13 mouse cellular contexts compared by ENCODE assay signal in the genomic region with DNA sequence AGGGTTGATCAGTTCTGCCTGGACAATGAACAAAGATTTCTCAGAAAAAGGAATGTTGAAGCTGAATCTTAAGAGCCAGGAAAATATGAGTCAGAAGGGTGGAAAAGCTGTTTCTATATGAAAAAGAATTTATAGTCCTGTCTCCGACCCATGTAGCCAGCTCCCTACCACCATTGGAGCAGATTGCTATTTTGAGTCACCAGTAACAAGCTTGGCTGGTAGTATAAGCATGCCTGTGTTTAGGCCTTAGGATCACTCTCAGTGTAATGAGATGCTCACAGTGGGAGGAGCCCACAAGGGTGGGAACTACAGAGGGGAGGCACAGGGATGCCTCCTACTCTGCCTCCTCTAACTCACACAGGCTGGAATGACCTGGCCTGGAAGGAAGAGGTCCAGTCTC.
"Had no signal": no experiment of that assay in that cellular context is flagged by ENCODE, and none has a peak within 500 bp of the region (broad histone marks: within the 10 kb centered on the region; RNA-seq: fewer than 3 reads in every experiment).

No protein-coding gene starts in this region.

- DNase-seq: kidney, adult 18-20 months; kidney, postnatal 14 days; lung, adult 18-20 months; lung, postnatal 36 days; right cerebral cortex, postnatal 4 days; spleen, adult 18-20 months; thymus, postnatal 4 days had no signal

- H3K4me3 ChIP-seq: kidney, embryonic 15.5 days; limb, embryonic 12.5 days; midbrain, embryonic 15.5 days; neural tube, embryonic 12.5 days had no signal

- H3K4me1 ChIP-seq: kidney, embryonic 15.5 days; limb, embryonic 12.5 days; midbrain, embryonic 15.5 days; neural tube, embryonic 12.5 days had no signal

- H3K9ac ChIP-seq: kidney, embryonic 15.5 days; limb, embryonic 12.5 days; liver, embryonic 14.5 days; midbrain, embryonic 15.5 days; neural tube, embryonic 12.5 days had no signal

- H3K9me3 ChIP-seq: kidney, embryonic 15.5 days; limb, embryonic 12.5 days; midbrain, embryonic 15.5 days; neural tube, embryonic 12.5 days had no signal

- ATAC-seq: midbrain, embryonic 15.5 days had no signal

- H3K27me3 ChIP-seq: kidney, embryonic 15.5 days; limb, embryonic 12.5 days; midbrain, embryonic 15.5 days; neural tube, embryonic 12.5 days had no signal

- H3K27ac ChIP-seq: kidney, embryonic 15.5 days; limb, embryonic 12.5 days; liver, embryonic 14.5 days; midbrain, embryonic 15.5 days; neural tube, embryonic 12.5 days had no signal

- H3K4me2 ChIP-seq: kidney, embryonic 15.5 days; limb, embryonic 12.5 days; midbrain, embryonic 11.5 days; midbrain, embryonic 15.5 days; neural tube, embryonic 12.5 days had no signal
